Mouse (Mus musculus): Measurements from ENCODE around the gene Adgrf1. TPM values are rescaled to one million over a fixed set of nuclear protein-coding genes. Genes with fewer than 3 reads are reported as not detected.

Adgrf1 gene
- polyA plus RNA-seq, 1 experiment from 2014 or later = not detected

DNA sequence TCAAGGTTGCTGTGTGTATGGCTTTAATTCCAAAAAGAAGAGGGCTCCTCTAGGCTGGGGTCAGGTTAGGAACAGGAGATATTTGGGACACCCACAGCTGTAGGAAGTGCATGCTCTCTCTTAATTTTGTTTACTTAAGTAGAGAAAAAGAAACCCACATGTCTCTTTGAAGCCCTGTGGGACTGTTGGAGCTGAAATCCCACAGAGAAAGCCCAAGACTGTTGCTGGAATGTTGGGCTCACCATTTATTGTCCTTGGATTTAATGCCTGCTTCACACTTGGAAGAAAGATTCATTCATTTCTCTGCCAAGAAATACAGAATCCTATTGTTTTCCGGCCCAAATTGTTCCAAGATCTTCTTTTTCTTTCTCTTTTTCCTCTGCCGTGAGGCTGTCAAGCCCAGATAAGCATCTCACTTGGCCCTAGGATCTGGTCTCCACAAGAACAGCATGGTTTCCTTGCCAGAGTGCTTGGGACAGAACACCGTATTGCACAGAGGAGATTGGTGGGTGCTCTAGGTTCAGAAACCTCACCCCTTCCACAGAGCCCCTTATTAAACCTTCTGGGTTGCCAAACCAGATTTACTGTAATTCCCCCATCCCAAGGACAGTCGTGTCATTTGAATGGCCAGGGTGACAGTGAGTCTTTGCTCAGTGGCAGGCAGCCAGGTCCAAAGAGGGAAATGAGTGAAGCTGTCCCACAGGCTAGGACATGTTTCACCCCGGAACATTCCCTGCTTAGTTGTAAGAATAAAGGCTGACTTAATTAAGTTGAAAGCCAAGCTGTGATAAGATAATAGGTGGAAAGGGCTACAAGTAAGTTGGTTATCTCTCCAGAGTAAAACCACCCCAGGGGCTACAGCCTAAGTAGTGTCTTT lies 18.6 kb upstream of the Adgrf1 start:
- H3K9me3 ChIP-seq = no peaks in the 10 kb centered on the region
- H3K4me1 ChIP-seq = peaks cover 6% of the 10 kb centered on the region
- H3K4me3 ChIP-seq = no peak overlapping the region
- no peak overlapping the region for H3K27ac ChIP-seq
- WGBS = 46% methylated on average over 5 of the region's 5 CpGs
- DNase-seq (ENCODE audit: extremely low spot score, low spot score) = no peak
- no peaks in the 10 kb centered on the region for H3K27me3 ChIP-seq (ENCODE audit: poor library complexity, severe bottlenecking)
- H3K36me3 ChIP-seq (replicated peaks) = no peaks in the 10 kb centered on the region

DNA sequence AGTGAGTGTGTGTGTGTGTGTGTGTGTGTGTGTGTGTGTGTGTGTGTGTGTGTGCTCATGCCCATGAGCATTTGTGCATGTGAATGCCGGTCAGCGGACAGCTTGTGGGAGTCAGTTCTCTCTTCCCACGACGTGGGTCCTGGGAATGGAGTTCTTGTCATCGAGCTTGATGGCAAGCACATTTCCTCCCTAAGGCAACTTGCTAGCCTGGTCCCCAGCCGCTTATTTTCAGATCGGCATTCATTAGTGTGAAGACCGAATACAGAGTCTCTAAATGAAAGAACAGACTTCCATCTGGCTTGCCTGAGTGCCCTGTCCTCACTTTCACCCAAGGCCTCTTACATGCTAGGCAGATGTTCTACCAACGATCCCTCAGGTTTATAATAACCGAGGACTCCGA lies 17.3 kb upstream of the Adgrf1 start:
- H3K27me3 ChIP-seq (ENCODE audit: poor library complexity, severe bottlenecking) = no peaks in the 10 kb centered on the region
- WGBS = 78% methylated on average over 11 of the region's 11 CpGs
- no peaks in the 10 kb centered on the region for H3K9me3 ChIP-seq
- no peak for DNase-seq (ENCODE audit: extremely low spot score, low spot score)
- no peak overlapping the region for H3K4me3 ChIP-seq
- H3K27ac ChIP-seq = no peak overlapping the region
- H3K36me3 ChIP-seq (replicated peaks) = no peaks in the 10 kb centered on the region
- H3K4me1 ChIP-seq = peaks cover 6% of the 10 kb centered on the region

DNA sequence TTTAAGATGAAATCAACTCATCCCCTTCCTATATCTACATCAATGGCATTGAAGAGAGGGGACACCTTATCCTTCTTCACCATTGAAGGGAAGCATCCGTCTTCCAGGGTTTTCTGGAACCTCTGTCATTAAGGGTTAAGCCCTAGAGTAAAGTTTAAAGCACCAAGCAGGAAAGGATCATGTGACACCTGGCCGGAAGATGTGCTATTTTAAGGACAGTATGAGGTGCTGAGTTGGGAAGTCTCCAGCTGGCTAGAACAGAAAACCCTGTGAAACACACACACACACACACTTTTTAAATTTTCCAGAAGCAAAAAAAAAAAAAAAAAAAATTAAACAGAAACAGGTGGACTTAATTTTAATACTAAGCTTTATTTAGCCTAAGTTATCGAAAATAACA lies 15.9 kb upstream of the Adgrf1 start:
- 69% methylated on average over 3 of the region's 3 CpGs for WGBS
- Histone ChIP-seq H3K9me3 (no peaks in the 10 kb centered on the region), H3K4me3 (no peak overlapping the region), H3K4me1 (peaks cover 6% of the 10 kb centered on the region), H3K27ac (no peak overlapping the region), H3K36me3 (replicated peaks) (no peaks in the 10 kb centered on the region), H3K27me3 (ENCODE audit: poor library complexity, severe bottlenecking) (no peaks in the 10 kb centered on the region)
- DNase-seq (ENCODE audit: extremely low spot score, low spot score) = no peak

DNA sequence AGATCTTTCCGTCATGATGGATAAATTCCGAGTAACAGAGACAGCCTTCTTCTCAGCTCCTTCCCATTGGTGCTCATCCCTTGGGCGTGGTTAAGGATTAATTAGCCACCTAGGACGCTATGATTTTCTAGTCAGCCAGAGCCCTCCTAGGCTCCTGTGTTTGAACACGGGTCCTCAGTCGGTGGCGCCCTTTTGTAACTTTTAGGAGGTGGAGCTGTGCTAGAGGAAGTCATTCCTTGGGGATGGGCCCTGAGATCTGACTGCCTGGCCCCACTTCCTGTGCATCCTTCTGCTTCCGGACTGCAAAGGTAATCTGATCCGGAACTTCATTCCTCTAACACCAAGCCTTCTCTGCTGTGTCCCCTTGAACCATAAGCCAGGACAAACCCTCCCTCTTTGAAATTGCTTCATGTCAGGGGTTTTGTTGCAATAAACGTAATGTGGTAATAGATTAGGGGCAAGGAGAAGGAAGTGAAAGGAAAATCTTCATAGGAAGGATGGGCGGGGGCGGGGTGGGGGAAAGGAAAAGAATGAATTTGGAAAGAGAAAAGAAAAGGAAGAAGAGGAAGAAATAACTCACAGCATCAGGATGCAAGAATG lies 13.5 kb upstream of the Adgrf1 start:
- no peaks in the 10 kb centered on the region for H3K27me3 ChIP-seq (ENCODE audit: poor library complexity, severe bottlenecking)
- H3K27ac ChIP-seq = no peak overlapping the region
- H3K4me3 ChIP-seq = no peak overlapping the region
- WGBS = 77% methylated on average over 12 of the region's 12 CpGs
- peaks cover 6% of the 10 kb centered on the region for H3K4me1 ChIP-seq
- no peaks in the 10 kb centered on the region; the same call in 1 of the 2 replicates for H3K9me3 ChIP-seq
- H3K36me3 ChIP-seq (replicated peaks) = no peaks in the 10 kb centered on the region
- no peak for DNase-seq (ENCODE audit: extremely low spot score, low spot score)

DNA sequence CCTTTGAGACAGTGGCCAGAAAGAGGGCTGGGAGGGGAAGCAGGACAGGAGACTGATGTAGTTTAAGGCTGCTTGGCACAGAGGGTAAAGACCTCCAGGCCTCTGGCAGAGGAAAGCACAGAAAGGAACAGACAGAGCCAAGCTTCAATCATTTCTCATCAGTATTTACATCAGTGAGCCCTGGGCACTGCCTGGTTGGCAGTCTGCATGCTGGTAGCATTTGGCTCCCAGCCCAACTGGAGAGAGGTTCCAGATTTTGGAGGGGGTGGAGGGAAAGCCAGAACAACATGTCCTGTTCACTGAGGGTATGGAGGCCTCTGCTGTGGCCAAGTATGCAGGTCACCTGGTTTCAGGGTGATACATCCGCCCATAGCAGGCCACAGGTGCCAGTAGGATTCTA lies 12.4 kb upstream of the Adgrf1 start:
- Histone ChIP-seq H3K36me3 (replicated peaks) (no peaks in the 10 kb centered on the region), H3K9me3 (peaks cover 6% of the 10 kb centered on the region), H3K27ac (no peak overlapping the region), H3K4me1 (no peaks in the 10 kb centered on the region), H3K4me3 (no peak overlapping the region), H3K27me3 (ENCODE audit: poor library complexity, severe bottlenecking) (no peaks in the 10 kb centered on the region)
- DNase-seq (ENCODE audit: extremely low spot score, low spot score) = no peak
- 93% methylated on average over 1 of the region's 1 CpGs for WGBS

DNA sequence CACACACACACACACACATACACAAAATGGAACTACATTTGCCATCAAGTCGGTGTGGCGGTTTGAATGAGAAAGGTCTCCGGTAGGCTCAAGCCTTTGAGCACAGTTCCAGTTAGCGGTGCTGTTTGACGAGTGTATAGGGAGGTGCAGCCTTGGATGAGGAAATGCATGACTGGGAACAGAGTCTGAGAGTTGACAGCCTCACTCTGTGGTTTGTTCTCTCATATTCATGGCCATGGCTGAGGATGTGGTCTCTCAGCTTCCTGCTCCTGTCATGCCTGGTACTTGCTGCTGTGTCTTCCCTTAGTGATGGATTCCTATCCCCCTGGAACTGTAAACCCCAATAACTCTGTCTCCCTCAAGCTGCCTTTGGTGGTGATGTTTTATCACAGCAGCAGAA lies 8.2 kb upstream of the Adgrf1 start:
- no peaks in the 10 kb centered on the region for H3K27me3 ChIP-seq (ENCODE audit: poor library complexity, severe bottlenecking)
- H3K4me1 ChIP-seq = peaks cover 3% of the 10 kb centered on the region; the same call in 1 of the 2 replicates
- no peak for DNase-seq (ENCODE audit: extremely low spot score, low spot score)
- no peak overlapping the region for H3K27ac ChIP-seq
- WGBS = 95% methylated on average over 5 of the region's 5 CpGs
- H3K36me3 ChIP-seq (replicated peaks) = no peaks in the 10 kb centered on the region
- H3K4me3 ChIP-seq = no peak overlapping the region
- peaks cover 15% of the 10 kb centered on the region for H3K9me3 ChIP-seq

DNA sequence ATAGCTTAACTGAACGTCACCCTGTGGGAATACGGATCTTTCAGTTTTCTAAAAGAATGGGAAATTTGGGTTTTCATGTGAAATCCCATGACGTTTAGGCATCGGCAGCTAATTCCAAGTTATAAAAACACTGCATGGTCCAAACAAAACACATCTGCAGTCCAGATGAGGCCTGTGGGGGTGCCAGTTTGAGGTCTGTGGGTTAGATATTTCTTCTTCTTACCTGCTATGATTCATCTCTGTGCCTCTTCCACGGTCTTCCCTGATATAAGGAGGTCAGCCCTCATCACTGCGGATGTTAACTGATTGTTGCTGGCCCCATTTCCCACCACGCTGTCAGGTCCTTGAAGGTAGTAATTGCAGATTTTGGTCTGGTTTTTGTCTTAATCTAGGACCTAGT lies 5.4 kb upstream of the Adgrf1 start:
- WGBS = 83% methylated on average over 7 of the region's 7 CpGs
- Histone ChIP-seq H3K36me3 (replicated peaks) (no peaks in the 10 kb centered on the region), H3K27me3 (ENCODE audit: poor library complexity, severe bottlenecking) (no peaks in the 10 kb centered on the region), H3K4me3 (no peak overlapping the region), H3K27ac (no peak overlapping the region), H3K4me1 (peaks cover 3% of the 10 kb centered on the region; the same call in 1 of the 2 replicates), H3K9me3 (peaks cover 15% of the 10 kb centered on the region)
- DNase-seq (ENCODE audit: extremely low spot score, low spot score) = no peak

DNA sequence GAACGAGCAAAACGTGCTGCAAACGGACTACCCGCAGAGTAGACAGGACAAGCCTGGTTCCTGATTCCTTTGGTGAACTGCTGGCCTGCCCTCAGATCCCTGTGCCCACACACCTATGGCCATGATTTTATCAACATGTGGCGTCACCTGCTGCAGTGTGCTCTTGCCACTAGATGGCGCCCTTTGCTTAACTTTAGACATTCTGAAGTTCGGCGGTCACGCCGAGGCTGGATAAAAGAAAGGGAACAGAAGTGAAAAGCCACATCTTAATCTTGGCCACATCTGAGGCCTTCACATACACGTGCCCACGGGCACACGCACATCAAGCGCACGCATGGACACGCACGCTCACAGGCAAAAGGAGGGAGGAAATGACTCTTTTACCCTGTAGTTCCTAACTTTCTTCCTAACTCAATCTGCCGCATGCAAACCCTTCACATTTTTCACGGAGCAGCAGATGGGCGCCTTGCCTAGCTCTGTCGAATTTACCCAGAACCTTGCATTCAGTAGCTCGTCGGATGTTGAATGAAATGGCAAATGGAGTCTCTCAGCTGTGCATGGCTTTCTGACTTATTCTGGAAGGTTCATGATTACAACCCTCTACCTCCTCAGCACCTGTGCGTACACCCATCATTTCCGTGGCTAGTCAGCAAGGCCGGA lies 4.8 kb upstream of the Adgrf1 start:
- H3K36me3 ChIP-seq (replicated peaks) = no peaks in the 10 kb centered on the region
- H3K4me3 ChIP-seq = no peak overlapping the region
- no peaks in the 10 kb centered on the region for H3K27me3 ChIP-seq (ENCODE audit: poor library complexity, severe bottlenecking)
- H3K9me3 ChIP-seq = peaks cover 15% of the 10 kb centered on the region
- no peak overlapping the region for H3K27ac ChIP-seq
- peak; percentile 83 for DNase-seq (ENCODE audit: extremely low spot score, low spot score)
- 30% methylated on average over 26 of the region's 26 CpGs for WGBS
- H3K4me1 ChIP-seq = peaks cover 3% of the 10 kb centered on the region; the same call in 1 of the 2 replicates

DNA sequence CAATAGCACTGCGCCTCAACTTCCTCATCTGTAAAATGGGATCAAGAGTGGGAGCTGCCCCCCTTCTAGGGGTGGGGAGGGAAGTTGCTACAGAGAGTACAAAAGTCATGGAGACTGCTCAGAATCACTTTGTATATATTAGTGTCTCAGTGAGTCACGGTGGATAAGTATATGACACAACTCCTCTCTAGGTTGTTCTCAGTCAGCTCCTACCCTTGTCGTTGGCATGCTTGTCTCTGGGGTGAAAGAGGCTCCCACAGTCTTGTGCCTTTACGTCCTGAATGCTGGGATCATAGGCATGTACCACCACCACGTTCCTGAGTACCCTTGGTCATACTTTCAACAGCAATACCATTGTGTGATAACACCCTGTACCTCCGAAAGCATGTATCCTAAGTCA lies 4.2 kb upstream of the Adgrf1 start:
- DNase-seq (ENCODE audit: extremely low spot score, low spot score) = no peak
- no peak overlapping the region for H3K27ac ChIP-seq

DNA sequence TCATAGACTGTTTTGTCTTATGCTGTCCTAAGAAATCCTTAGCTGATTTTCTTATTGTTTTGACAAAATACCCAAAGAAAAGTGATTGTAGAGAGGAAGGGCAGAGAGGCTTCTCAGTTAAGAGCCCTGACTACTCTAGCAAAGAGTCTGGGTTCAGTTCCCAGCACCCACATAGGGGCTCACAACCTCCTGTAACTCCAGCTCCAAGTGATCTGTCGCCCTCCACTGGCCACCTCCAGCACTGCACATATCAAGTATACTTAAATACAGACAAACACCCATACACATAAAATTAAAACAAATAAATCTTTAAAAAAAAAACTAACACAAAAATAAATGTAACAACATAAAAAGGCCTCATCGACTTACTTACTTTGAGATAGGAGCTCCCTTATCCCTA lies 3.5 kb upstream of the Adgrf1 start:
- Histone ChIP-seq H3K9me3 (peaks cover 15% of the 10 kb centered on the region), H3K27me3 (ENCODE audit: poor library complexity, severe bottlenecking) (no peaks in the 10 kb centered on the region), H3K4me1 (peaks cover 3% of the 10 kb centered on the region; the same call in 1 of the 2 replicates), H3K4me3 (no peak overlapping the region), H3K36me3 (replicated peaks) (no peaks in the 10 kb centered on the region), H3K27ac (no peak overlapping the region)
- no peak for DNase-seq (ENCODE audit: extremely low spot score, low spot score)
- 85% methylated on average over 2 of the region's 2 CpGs for WGBS

More for the DNA sequence above, 4.2 kb upstream of the Adgrf1 start:
- WGBS = 92% methylated on average over 6 of the region's 6 CpGs
- Histone ChIP-seq H3K4me1 (peaks cover 3% of the 10 kb centered on the region; the same call in 1 of the 2 replicates), H3K4me3 (no peak overlapping the region), H3K36me3 (replicated peaks) (no peaks in the 10 kb centered on the region), H3K27me3 (ENCODE audit: poor library complexity, severe bottlenecking) (no peaks in the 10 kb centered on the region), H3K9me3 (peaks cover 15% of the 10 kb centered on the region)

DNA sequence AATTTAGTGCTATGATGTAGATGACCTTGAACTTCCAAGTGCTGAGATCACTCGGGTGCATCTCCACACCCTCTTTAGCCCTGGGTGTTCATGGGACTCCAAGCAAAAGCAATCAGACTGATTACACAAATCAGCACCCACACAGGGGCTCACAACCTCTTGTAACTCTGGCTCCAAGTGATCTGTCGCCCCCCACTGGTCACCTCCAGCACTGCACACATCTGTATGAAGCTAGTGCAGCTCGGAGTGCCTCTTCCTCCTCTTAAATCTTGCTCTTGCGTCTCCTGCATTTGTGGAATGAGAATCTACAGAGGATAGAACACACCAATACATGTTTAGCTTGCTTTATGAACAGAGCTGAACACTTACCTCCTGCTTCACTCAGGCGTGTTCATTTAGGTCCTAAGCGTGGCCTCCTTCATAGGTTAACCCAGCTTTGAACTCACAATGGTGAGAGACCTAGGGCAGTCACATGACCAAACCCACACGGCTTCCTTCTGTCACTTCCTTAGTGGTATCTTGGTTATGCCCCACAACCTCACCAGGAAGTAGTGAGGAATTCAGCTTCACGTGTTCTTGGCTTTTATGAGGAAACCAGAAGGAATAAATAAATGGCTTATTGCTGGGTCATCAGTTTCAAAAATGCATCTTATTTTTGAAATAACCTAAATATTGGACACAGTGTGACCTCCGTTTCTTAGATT lies 2.9 kb upstream of the Adgrf1 start:
- H3K27ac ChIP-seq = no peak overlapping the region
- DNase-seq (ENCODE audit: extremely low spot score, low spot score) = no peak
- H3K27me3 ChIP-seq (ENCODE audit: poor library complexity, severe bottlenecking) = no peaks in the 10 kb centered on the region
- no peaks in the 10 kb centered on the region for H3K36me3 ChIP-seq (replicated peaks)
- peaks cover 3% of the 10 kb centered on the region; the same call in 1 of the 2 replicates for H3K4me1 ChIP-seq
- H3K9me3 ChIP-seq = peaks cover 13% of the 10 kb centered on the region
- no peak overlapping the region for H3K4me3 ChIP-seq
- 90% methylated on average over 9 of the region's 9 CpGs for WGBS

DNA sequence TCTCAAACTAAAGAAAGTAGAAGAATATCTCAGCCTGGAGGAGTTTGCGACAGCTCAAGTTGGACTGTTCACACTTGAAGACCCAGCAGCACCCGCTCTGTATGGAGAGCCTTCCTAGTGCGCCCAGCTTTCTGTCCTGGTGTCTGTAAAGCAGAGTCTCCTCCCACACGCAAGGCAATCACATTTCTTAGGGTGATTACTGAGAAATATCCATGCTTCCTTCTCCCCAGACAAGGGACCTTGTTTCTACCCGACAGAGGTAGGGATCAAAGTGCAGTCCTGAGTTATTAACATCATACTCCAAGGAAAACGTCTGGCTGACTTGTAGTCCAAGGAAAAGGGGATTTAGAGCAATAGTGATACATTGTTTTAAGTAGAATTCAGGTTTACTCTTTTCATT lies 6.1 kb downstream of the Adgrf1 start:
- H3K9me3 ChIP-seq = no peaks in the 10 kb centered on the region
- H3K27me3 ChIP-seq (ENCODE audit: poor library complexity, severe bottlenecking) = no peaks in the 10 kb centered on the region
- 92% methylated on average over 6 of the region's 6 CpGs for WGBS
- H3K4me3 ChIP-seq = no peak overlapping the region
- no peaks in the 10 kb centered on the region for H3K4me1 ChIP-seq
- H3K27ac ChIP-seq = no peak overlapping the region
- no peaks in the 10 kb centered on the region for H3K36me3 ChIP-seq (replicated peaks)
- DNase-seq (ENCODE audit: extremely low spot score, low spot score) = no peak
